Mouse (Mus musculus): ENCODE results near the gene Gm9970. TPM values are rescaled to one million over a fixed set of nuclear protein-coding genes. Genes with fewer than 3 reads are reported as not detected.

Gene Gm9970
- polyA plus RNA-seq, 2 experiments: not detected

GRCm38 (mm10) chr5:31222696-31223095, 18.3 kb downstream of the Gm9970 start:
- Histone ChIP-seq H3K4me3 (replicated peaks; ENCODE audit: low read length) (no peak overlapping the region), H3K36me3 (ENCODE audit: control insufficient read depth, insufficient read depth, low read length) (no peaks in the 10 kb centered on the region), H3K27me3 (ENCODE audit: control insufficient read depth, insufficient read depth, low read length) (no peaks in the 10 kb centered on the region), H3K9ac (ENCODE audit: low read depth, low read length, severe bottlenecking) (no peak overlapping the region), H3K27ac (replicated peaks; ENCODE audit: low read depth, low read length) (no peak overlapping the region), H3K4me2 (replicated peaks; ENCODE audit: low read depth, low read length, severe bottlenecking) (no peak overlapping the region), H3K9me3 (ENCODE audit: control insufficient read depth, low read length) (no peaks in the 10 kb centered on the region), H3K4me1 (ENCODE audit: control insufficient read depth, insufficient read depth, low read length) (peaks cover 8% of the 10 kb centered on the region; the same call in 1 of the 2 replicates)
- ATAC-seq (ENCODE audit: low FRiP score, low read depth) (no peak), DNase-seq (ENCODE audit: low spot score) (no peak)
- no peak for TF ChIP-seq POLR2A (IDR thresholded peaks at IDR 0.05; ENCODE audit: borderline replicate concordance, extremely low read depth, insufficient read depth, insufficient read length)
- 87% methylated on average over 9 of the region's 9 CpGs for WGBS

GRCm38 (mm10) chr5:31221304-31221945, 19.6 kb downstream of the Gm9970 start:
- TF ChIP-seq POLR2A (IDR thresholded peaks at IDR 0.05; ENCODE audit: borderline replicate concordance, extremely low read depth, insufficient read depth, insufficient read length): no peak
- ATAC-seq (ENCODE audit: low FRiP score, low read depth) (no peak), DNase-seq (ENCODE audit: low spot score) (peak; percentile 58)
- Histone ChIP-seq H3K4me1 (ENCODE audit: control insufficient read depth, insufficient read depth, low read length) (peaks cover 8% of the 10 kb centered on the region; the same call in 1 of the 2 replicates), H3K4me2 (replicated peaks; ENCODE audit: low read depth, low read length, severe bottlenecking) (peak overlapping the region; percentile 79), H3K9me3 (ENCODE audit: control insufficient read depth, low read length) (no peaks in the 10 kb centered on the region), H3K36me3 (ENCODE audit: control insufficient read depth, insufficient read depth, low read length) (0 out of 2 replicates have a peak, but pooled peaks cover 2% of the 10 kb centered on the region), H3K9ac (ENCODE audit: low read depth, low read length, severe bottlenecking) (peak overlapping the region; percentile 71), H3K27me3 (ENCODE audit: control insufficient read depth, insufficient read depth, low read length) (no peaks in the 10 kb centered on the region), H3K27ac (replicated peaks; ENCODE audit: low read depth, low read length) (peak overlapping the region; percentile 89), H3K4me3 (replicated peaks; ENCODE audit: low read length) (peak overlapping the region; percentile 96)
- 14% methylated on average over 11 of the region's 11 CpGs for WGBS

GRCm38 (mm10) chr5:31220448-31221303, 20.4 kb downstream of the Gm9970 start, which contains the start of gene Ppm1g:
Ppm1g (minus strand) TSS chr5:31220687.
- WGBS: under 1% methylated on average over 66 of the region's 70 CpGs

GRCm38 (mm10) chr5:31219911-31220447, 21.1 kb downstream of the Gm9970 start:
- Histone ChIP-seq H3K4me3 (replicated peaks; ENCODE audit: low read length) (peak overlapping the region; percentile 96), H3K27ac (replicated peaks; ENCODE audit: low read depth, low read length) (peak overlapping the region; percentile 89), H3K27me3 (ENCODE audit: control insufficient read depth, insufficient read depth, low read length) (no peaks in the 10 kb centered on the region), H3K4me1 (ENCODE audit: control insufficient read depth, insufficient read depth, low read length) (peaks cover 8% of the 10 kb centered on the region; the same call in 1 of the 2 replicates), H3K9ac (ENCODE audit: low read depth, low read length, severe bottlenecking) (peak overlapping the region; percentile 71), H3K9me3 (ENCODE audit: control insufficient read depth, low read length) (no peaks in the 10 kb centered on the region), H3K36me3 (ENCODE audit: control insufficient read depth, insufficient read depth, low read length) (0 out of 2 replicates have a peak, but pooled peaks cover 2% of the 10 kb centered on the region), H3K4me2 (replicated peaks; ENCODE audit: low read depth, low read length, severe bottlenecking) (peak overlapping the region; percentile 79)
- ATAC-seq (ENCODE audit: low FRiP score, low read depth) (peak; percentile 36), DNase-seq (ENCODE audit: low spot score) (peak; percentile 22)
- no peak for TF ChIP-seq POLR2A (IDR thresholded peaks at IDR 0.05; ENCODE audit: borderline replicate concordance, extremely low read depth, insufficient read depth, insufficient read length)
- WGBS: under 1% methylated on average over 15 of the region's 40 CpGs

More at GRCm38 (mm10) chr5:31220448-31221303, 20.4 kb downstream of the Gm9970 start, which contains the start of gene Ppm1g:
- Histone ChIP-seq H3K4me1 (ENCODE audit: control insufficient read depth, insufficient read depth, low read length) (peaks cover 8% of the 10 kb centered on the region; the same call in 1 of the 2 replicates), H3K27me3 (ENCODE audit: control insufficient read depth, insufficient read depth, low read length) (no peaks in the 10 kb centered on the region), H3K4me3 (replicated peaks; ENCODE audit: low read length) (peak within 1 kb of the TSS; percentile 96), H3K27ac (replicated peaks; ENCODE audit: low read depth, low read length) (peak within 1 kb of the TSS; percentile 89), H3K36me3 (ENCODE audit: control insufficient read depth, insufficient read depth, low read length) (0 out of 2 replicates have a peak, but pooled peaks cover 2% of the 10 kb centered on the region), H3K9me3 (ENCODE audit: control insufficient read depth, low read length) (no peaks in the 10 kb centered on the region), H3K9ac (ENCODE audit: low read depth, low read length, severe bottlenecking) (peak within 1 kb of the TSS; percentile 71), H3K4me2 (replicated peaks; ENCODE audit: low read depth, low read length, severe bottlenecking) (peak within 1 kb of the TSS; percentile 79)
- peak; percentile 98; the same call in 1 of the 2 replicates for TF ChIP-seq POLR2A (IDR thresholded peaks at IDR 0.05; ENCODE audit: borderline replicate concordance, extremely low read depth, insufficient read depth, insufficient read length)
- ATAC-seq (ENCODE audit: low FRiP score, low read depth) (peak; percentile 95), DNase-seq (ENCODE audit: low spot score) (peak; percentile 98)

- peak overlapping the region; percentile 89 for H3K27ac ChIP-seq (replicated peaks; ENCODE audit: low read depth, low read length)
- peak overlapping the region; percentile 96 for H3K4me3 ChIP-seq (replicated peaks; ENCODE audit: low read length)
- ATAC-seq (ENCODE audit: low FRiP score, low read depth): no peak
- no peaks in the 10 kb centered on the region for H3K9me3 ChIP-seq (ENCODE audit: control insufficient read depth, low read length)
- DNase-seq (ENCODE audit: low spot score): no peak
- H3K36me3 ChIP-seq (ENCODE audit: control insufficient read depth, insufficient read depth, low read length): 0 out of 2 replicates have a peak, but pooled peaks cover 2% of the 10 kb centered on the region
- peak overlapping the region; percentile 71 for H3K9ac ChIP-seq (ENCODE audit: low read depth, low read length, severe bottlenecking)
- H3K27me3 ChIP-seq (ENCODE audit: control insufficient read depth, insufficient read depth, low read length): no peaks in the 10 kb centered on the region
- H3K4me1 ChIP-seq (ENCODE audit: control insufficient read depth, insufficient read depth, low read length): peaks cover 8% of the 10 kb centered on the region; the same call in 1 of the 2 replicates
- peak overlapping the region; percentile 79 for H3K4me2 ChIP-seq (replicated peaks; ENCODE audit: low read depth, low read length, severe bottlenecking)
- 2% methylated on average over 11 of the region's 11 CpGs for WGBS
- TF ChIP-seq POLR2A (IDR thresholded peaks at IDR 0.05; ENCODE audit: borderline replicate concordance, extremely low read depth, insufficient read depth, insufficient read length): no peak
Observed at GRCm38 (mm10) chr5:31219474-31219873, 21.6 kb downstream of the Gm9970 start.
